Mouse (Mus musculus) liver, embryonic 14.5 days (tissue): Measurements from ENCODE around the gene Zfp574.

Source experiments
- CTCF ChIP-seq: IDR thresholded peaks from 2 replicates; pipeline ENCODE4 v1.5.1; 2016; ENCODE audit warnings: antibody characterized with exemption, low read depth, control low read depth
- EP300 ChIP-seq: IDR thresholded peaks from 2 replicates; pipeline ENCODE4 v1.6.1; 2016; ENCODE audit warnings: antibody characterized with exemption, low read depth

DNA sequence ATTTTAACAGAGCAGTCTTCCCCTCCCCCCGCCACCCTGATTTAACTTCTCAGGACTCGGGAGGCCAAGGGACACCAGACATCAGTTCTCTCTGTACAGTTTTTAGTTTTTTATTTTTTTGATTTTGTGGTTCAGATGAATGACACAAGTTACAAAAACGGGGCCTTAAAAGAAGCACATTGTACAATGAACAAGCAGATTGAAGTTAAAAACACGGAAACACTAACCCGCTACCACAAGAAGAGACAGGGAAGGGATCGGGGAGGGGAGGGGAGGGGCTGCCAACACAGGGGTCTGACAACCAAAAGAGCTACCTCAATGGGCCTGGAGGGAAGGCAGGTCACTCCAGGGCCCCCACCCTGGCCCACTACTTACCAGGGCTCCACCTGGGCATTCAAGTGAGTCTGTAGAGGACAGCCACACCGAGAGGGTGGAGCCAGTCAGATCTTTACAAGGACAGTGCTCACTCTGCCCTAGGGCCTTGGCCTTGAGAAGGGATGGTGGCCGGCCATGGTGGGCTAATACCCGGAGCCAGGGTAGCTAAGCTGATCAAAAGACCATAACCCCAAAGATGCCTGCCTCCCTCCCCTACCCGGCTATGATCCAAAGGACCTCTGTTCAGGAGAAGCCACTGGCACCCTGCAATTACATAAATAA lies 15.0 kb downstream of the Zfp574 start:
- TF ChIP-seq CTCF (no peak), EP300 (no peak)
